Mouse (Mus musculus) stomach, postnatal 0 days (tissue): ENCODE results near the gene Olfr1344. TPM values are rescaled to one million over a fixed set of nuclear protein-coding genes. Genes with fewer than 3 reads are reported as not detected.
A peak's percentile ranks its signal among the peaks of the same experiment; 100 is the strongest.

Experiments
- ATAC-seq: fragments of 200-750 bp; cut with Nextera tagmentation; 2 replicates; pipeline ENCODE4 v1.8.0; 2017; ENCODE audit not compliant: low FRiP score, low TSS enrichment
- DNase-seq: peaks from one replicate; pipeline ENCODE4 v3.0.0-alpha.2; 2016; ENCODE audit warnings: low spot score
- H3K27ac ChIP-seq: fragments of 300-500 bp; sonication (generic); replicated peaks from 2 replicates; pipeline ENCODE4 v1.5.1; 2014; ENCODE audit warnings: mild to moderate bottlenecking, control low read depth
- H3K27me3 ChIP-seq: fragments of 300-500 bp; sonication (generic); 2 replicates; pipeline ENCODE4 v1.6.1; 2014; ENCODE audit warnings: low read length; ENCODE audit not compliant: control insufficient read depth, insufficient read depth
- H3K36me3 ChIP-seq: fragments of 300-500 bp; sonication (generic); 2 replicates; pipeline ENCODE4 v1.6.1; 2014; ENCODE audit warnings: low read length, mixed read lengths; ENCODE audit not compliant: control insufficient read depth, insufficient read depth
- H3K4me1 ChIP-seq: fragments of 300-500 bp; sonication (generic); replicated peaks from 2 replicates; pipeline ENCODE4 v1.6.1; 2014; ENCODE audit warnings: antibody characterized with exemption; ENCODE audit not compliant: control insufficient read depth, insufficient read depth
- H3K4me2 ChIP-seq: fragments of 300-500 bp; sonication (generic); replicated peaks from 2 replicates; pipeline ENCODE4 v1.6.1; 2014; ENCODE audit warnings: low read depth, mild to moderate bottlenecking, control low read depth, moderate library complexity
- H3K4me3 ChIP-seq: fragments of 300-500 bp; sonication (generic); 2 replicates; pipeline ENCODE4 v1.5.1; 2014; ENCODE audit warnings: low read depth, low read length, control low read depth
- H3K9ac ChIP-seq: fragments of 300-500 bp; sonication (generic); 2 replicates; pipeline ENCODE4 v1.6.1; 2014; ENCODE audit warnings: mild to moderate bottlenecking, low read length, control low read depth, mixed read lengths
- H3K9me3 ChIP-seq: fragments of 300-500 bp; sonication (generic); 2 replicates; pipeline ENCODE4 v1.6.1; 2016; ENCODE audit warnings: low read length; ENCODE audit not compliant: control insufficient read depth
- CTCF ChIP-seq: IDR thresholded peaks from 2 replicates; pipeline ENCODE4 v1.5.1; 2016; ENCODE audit warnings: antibody characterized with exemption, low read depth, mild to moderate bottlenecking, moderate library complexity
- EP300 ChIP-seq: optimal IDR thresholded peaks from 2 replicates; pipeline ENCODE3; 2016; ENCODE audit warnings: antibody characterized with exemption
- WGBS: fragments of 180-500 bp; shearing (Covaris S2); extraction: QIAGEN DNeasy Blood & Tissue Kit; methylation state at CpG from one replicate; pipeline ENCODE4 v1.1.7; 2014; 5-methylcytosine and 5-hydroxymethylcytosine counted together
- polyA plus RNA-seq: library from polyadenylated mRNA; unstranded; fragments of >200 nt; fragmentation: Nextera tagmentation; extraction: Ambion mirVana; gene quantifications from 2 replicates; pipeline ENCODE4 v1.2.1, GENCODE M21; 2015

Olfr1344 gene
- polyA plus RNA-seq, 1 experiment from 2014 or later: not detected

DNA sequence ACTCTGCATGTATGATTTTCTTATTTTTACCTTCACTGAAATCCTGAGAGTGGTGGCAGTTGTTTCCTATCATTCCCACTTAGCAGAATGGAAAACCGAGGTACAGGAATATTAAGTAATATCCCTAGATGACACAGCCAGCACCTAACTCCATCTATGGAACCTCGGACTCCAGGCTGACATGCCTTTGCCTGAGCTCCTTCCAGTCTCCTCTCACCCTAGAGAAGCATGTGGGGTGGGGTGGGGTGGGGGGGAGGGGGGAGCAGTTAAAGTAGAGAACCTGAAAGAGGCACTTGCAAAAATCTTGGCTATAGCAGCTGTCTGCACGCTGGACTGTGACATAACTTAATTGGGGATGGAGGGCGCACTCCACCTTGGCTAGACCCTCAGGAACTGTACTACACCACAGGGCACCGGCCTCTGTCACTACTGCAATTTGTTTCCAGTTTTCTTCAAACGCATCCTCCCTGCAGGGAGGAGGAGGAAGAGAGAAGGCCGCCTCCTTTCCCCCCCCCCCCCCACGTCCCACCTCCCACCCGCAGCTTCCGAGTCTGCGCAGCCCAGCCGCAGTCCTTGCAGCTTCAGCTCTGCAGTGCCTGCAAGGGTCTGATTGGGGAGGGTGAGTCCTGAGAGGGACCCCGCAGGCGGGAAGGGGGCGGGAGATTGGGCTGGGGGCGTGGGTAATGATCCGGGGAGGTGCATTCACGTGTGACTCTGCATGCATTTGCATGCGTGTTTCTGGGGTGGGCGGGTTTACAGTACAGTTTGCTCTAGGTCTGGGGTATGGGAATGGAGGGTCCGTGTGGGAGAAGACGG is 23.7 kb upstream of the Olfr1344 start:
- no peak for TF ChIP-seq CTCF
- no peak for TF ChIP-seq EP300

GRCm38 (mm10) chr7:6415442-6415787 is 23.1 kb upstream of the Olfr1344 start:
- ATAC-seq (no peak), DNase-seq (no peak)
- TF ChIP-seq EP300 (no peak), CTCF (no peak)
- no peak overlapping the region for H3K9ac ChIP-seq
- H3K9me3 ChIP-seq: no peaks in the 10 kb centered on the region
- no peaks in the 10 kb centered on the region for H3K4me1 ChIP-seq
- H3K27ac ChIP-seq: no peak overlapping the region
- H3K4me2 ChIP-seq: no peak overlapping the region
- no peak overlapping the region for H3K4me3 ChIP-seq
- H3K36me3 ChIP-seq: no peaks in the 10 kb centered on the region
- H3K27me3 ChIP-seq: no peaks in the 10 kb centered on the region
- 15% methylated on average over 8 of the region's 8 CpGs for WGBS

More for the DNA sequence above, 23.7 kb upstream of the Olfr1344 start:
- H3K4me2 ChIP-seq: no peak overlapping the region
- no peaks in the 10 kb centered on the region for H3K27me3 ChIP-seq
- H3K4me3 ChIP-seq: no peak overlapping the region
- H3K9ac ChIP-seq: no peak overlapping the region
- 12% methylated on average over 21 of the region's 22 CpGs for WGBS
- H3K27ac ChIP-seq: no peak overlapping the region
- ATAC-seq (no peak), DNase-seq (no peak)
- no peaks in the 10 kb centered on the region for H3K9me3 ChIP-seq
- H3K4me1 ChIP-seq: no peaks in the 10 kb centered on the region
- no peaks in the 10 kb centered on the region for H3K36me3 ChIP-seq

DNA sequence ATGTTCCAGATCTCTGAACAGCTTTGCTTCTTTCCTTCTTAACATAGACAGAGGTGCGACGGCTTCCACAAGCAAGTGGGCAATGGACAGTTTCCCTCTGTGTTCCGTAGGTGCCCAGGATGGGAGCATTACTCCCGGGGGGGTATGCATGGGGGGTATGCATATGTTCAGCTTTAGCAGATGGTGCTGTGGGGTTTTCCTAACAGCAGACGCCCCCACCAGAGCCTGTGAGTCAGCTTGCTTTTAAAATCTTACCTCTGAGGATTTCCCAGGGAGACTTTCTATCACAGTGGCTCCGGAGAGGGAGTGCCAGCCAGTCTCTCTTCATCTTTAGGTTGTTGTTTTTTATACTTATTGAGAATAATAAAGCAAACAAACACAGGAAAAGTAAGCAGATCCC is 18.6 kb upstream of the Olfr1344 start:
- Histone ChIP-seq H3K9ac (no peak overlapping the region), H3K27me3 (no peaks in the 10 kb centered on the region), H3K9me3 (no peaks in the 10 kb centered on the region), H3K4me3 (no peak overlapping the region), H3K4me1 (no peaks in the 10 kb centered on the region), H3K27ac (no peak overlapping the region), H3K4me2 (no peak overlapping the region), H3K36me3 (no peaks in the 10 kb centered on the region)
- TF ChIP-seq EP300 (no peak), CTCF (no peak)
- DNase-seq (no peak), ATAC-seq (no peak)
- WGBS: 68% methylated on average over 6 of the region's 6 CpGs

GRCm38 (mm10) chr7:6429381-6429780 is 9.1 kb upstream of the Olfr1344 start:
- DNase-seq: no peak
- no peak for TF ChIP-seq EP300
- TF ChIP-seq CTCF: peak; percentile 17; the same call in 1 of the 2 replicates
- Histone ChIP-seq H3K4me3 (no peak overlapping the region), H3K27me3 (no peaks in the 10 kb centered on the region), H3K4me2 (no peak overlapping the region), H3K27ac (no peak overlapping the region), H3K9ac (no peak overlapping the region), H3K36me3 (no peaks in the 10 kb centered on the region), H3K4me1 (no peaks in the 10 kb centered on the region), H3K9me3 (0 out of 2 replicates have a peak, but pooled peaks cover 4% of the 10 kb centered on the region)
- WGBS: 77% methylated on average over 3 of the region's 3 CpGs
- ATAC-seq: no peak

DNA sequence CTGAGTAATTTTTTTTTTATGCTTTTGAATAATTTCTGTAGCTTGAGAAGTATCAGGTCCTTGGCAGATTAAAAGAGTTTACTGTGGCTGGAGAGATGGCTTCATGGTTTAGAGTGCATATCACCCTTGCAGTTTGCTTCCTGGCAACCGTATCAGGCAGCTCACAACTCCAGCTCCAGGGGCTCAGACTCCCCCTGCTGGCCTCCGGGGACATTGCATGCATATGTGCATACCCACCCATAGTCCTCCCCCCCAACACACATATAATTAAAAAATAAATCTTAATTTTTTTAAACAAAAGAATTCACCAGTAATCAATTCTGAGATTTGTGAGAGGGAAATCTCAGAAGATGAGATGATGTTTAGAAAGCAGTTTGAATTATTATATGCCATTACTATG is 8.1 kb upstream of the Olfr1344 start:
- WGBS: 28% methylated on average over 2 of the region's 2 CpGs
- no peak overlapping the region for H3K27ac ChIP-seq
- TF ChIP-seq CTCF (peak; percentile 62), EP300 (no peak)
- DNase-seq (peak; percentile 27), ATAC-seq (no peak)
- H3K9ac ChIP-seq: no peak overlapping the region
- H3K9me3 ChIP-seq: 0 out of 2 replicates have a peak, but pooled peaks cover 4% of the 10 kb centered on the region
- no peaks in the 10 kb centered on the region for H3K27me3 ChIP-seq
- H3K36me3 ChIP-seq: no peaks in the 10 kb centered on the region
- no peaks in the 10 kb centered on the region for H3K4me1 ChIP-seq
- no peak overlapping the region for H3K4me3 ChIP-seq
- no peak overlapping the region for H3K4me2 ChIP-seq

DNA sequence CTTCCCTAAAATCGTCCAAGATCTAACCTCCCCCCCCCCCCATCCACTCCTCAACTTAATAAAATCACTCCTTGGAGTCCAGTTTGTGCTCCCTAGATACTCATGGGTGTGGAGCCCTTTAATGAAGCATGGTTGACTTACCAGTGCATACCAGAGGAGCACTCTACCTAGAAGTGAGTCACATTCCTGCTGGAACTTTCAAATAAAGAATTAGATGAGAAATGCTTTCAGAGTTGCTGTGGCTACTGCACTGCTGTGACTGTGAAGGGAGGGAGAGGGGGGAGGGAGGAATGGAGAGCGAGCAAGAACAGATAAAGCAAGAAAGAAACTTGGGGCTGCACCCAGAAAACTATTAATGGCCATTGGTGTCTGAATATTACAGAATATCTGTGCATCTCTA is 2.7 kb downstream of the Olfr1344 start:
- Histone ChIP-seq H3K4me1 (no peaks in the 10 kb centered on the region), H3K9ac (no peak overlapping the region), H3K27me3 (no peaks in the 10 kb centered on the region), H3K9me3 (no peaks in the 10 kb centered on the region), H3K4me3 (no peak overlapping the region), H3K36me3 (no peaks in the 10 kb centered on the region), H3K27ac (no peak overlapping the region), H3K4me2 (no peak overlapping the region)
- TF ChIP-seq CTCF: no peak
- no peak for TF ChIP-seq EP300
- ATAC-seq (no peak), DNase-seq (no peak)
- WGBS: 61% methylated on average over 2 of the region's 2 CpGs
